Mouse (Mus musculus) ES-E14 (cell line): ENCODE results near the gene Nnat.

Source experiments
- CHD2 ChIP-seq: IDR thresholded peaks from 2 replicates; pipeline ENCODE4 v1.6.1; 2014; ENCODE audit warnings: mild to moderate bottlenecking, low read depth, low read length, inconsistent platforms
- HCFC1 ChIP-seq: IDR thresholded peaks from 2 replicates; pipeline ENCODE4 v1.6.1; 2012; ENCODE audit warnings: low read length, inconsistent platforms, borderline replicate concordance; ENCODE audit not compliant: insufficient read depth
- ZNF384 ChIP-seq: IDR thresholded peaks from 2 replicates; pipeline ENCODE4 v1.6.1; 2012; ENCODE audit warnings: low read depth, low read length, inconsistent platforms

DNA sequence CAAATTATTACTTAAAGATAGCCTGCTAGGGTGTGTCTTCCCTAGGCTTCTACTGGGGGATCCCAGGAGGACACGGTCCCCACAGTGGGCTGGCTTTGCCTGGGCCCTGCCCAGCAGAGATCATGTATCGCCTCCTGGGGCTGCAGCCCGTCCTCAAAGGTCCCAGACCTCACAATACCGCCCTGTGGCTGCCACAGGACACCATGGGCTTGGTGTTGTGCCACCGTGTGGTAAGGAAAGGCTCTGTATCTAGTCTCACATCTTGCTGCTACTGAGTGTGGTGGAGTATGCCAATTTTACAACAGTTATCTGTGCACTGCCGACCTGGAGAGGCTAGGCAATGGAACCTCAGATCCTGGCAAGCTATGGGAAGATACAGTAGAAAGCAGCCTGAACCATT is 1.4 kb upstream of the Nnat start:
- TF ChIP-seq CHD2 = no peak
- no peak for TF ChIP-seq ZNF384
- no peak for TF ChIP-seq HCFC1
